Comparison of ENCODE assay signal across 28 mouse cellular contexts in the genomic region with DNA sequence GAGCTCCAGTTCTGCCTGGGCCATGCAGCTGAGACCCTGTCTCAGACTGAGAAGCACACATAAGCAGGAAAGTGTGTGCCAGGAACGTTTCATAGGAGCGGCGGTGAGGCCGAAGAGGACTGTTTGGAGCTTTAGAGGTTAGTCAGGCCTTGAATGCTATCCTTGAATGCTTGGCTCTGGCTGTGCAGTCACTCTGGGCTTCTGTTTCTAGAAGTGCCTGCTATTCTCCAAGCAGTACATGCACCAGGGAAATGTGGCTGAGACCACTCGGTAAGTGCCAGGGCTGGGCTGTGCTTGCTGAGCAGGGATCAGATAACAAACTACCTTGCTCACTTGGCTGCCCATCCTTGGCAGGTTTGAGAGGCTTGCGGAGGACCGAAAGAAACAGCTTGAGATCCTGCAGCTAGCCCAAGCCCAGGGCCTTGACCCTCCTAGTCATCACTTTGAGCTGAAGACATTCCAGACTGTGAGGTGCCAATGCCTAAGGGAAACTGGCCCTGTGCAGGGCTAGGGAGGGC. TPM values are rescaled to one million over a fixed set of nuclear protein-coding genes. Genes with fewer than 3 reads are reported as not detected.
A peak's percentile ranks its signal among the peaks of the same experiment; 100 is the strongest.
DNase-seq lines count a peak whose midpoint lies in the region; ATAC-seq and TF ChIP-seq lines count a peak whose summit lies in the region.
"Had no signal": no experiment of that assay in that cellular context is flagged by ENCODE, and none has a peak within 500 bp of the region (broad histone marks: within the 10 kb centered on the region; RNA-seq: fewer than 3 reads in every experiment).

No protein-coding gene starts in this region.

- peak; percentile 61 to 93 for DNase-seq in adrenal gland, adult (ENCODE audit: inconsistent age in 2 of 2, low spot score in 1 of 2)
- no peak for DNase-seq in adrenal gland, postnatal 4 days (ENCODE audit: low spot score in 2 of 2)
- DNase-seq in kidney, postnatal 36 days = no peak
- DNase-seq in midbrain, embryonic 11.5 days (ENCODE audit: low spot score, missing footprints) = peak; percentile 17
- no peak for DNase-seq in midbrain, postnatal 0 days (ENCODE audit: low spot score)
- DNase-seq in frontal cortex, postnatal 14 days (ENCODE audit: low spot score in 2 of 2) = no peak
- DNase-seq in forebrain, postnatal 0 days = no peak
- DNase-seq: cerebellum, adult 11-12 months; cerebellum, adult 9-11 months; heart, adult 18-20 months; heart, postnatal 36 days; layer of hippocampus, postnatal 36 days; liver, embryonic 13.5 days; lung, adult 18-20 months; lung, postnatal 4 days had no signal

- H3K9me3 ChIP-seq in kidney, embryonic 14.5 days (ENCODE audit: control insufficient read depth, low read length) = no peaks in the 10 kb centered on the region
- H3K9me3 ChIP-seq in midbrain, embryonic 11.5 days (ENCODE audit: control insufficient read depth, low read length) = no peaks in the 10 kb centered on the region
- no peaks in the 10 kb centered on the region for H3K9me3 ChIP-seq in midbrain, postnatal 0 days (ENCODE audit: low read length)
- H3K9me3 ChIP-seq in forebrain, postnatal 0 days (ENCODE audit: low read length) = no peaks in the 10 kb centered on the region
- H3K9me3 ChIP-seq: hindbrain, embryonic 13.5 days; limb, embryonic 10.5 days; limb, embryonic 15.5 days; liver, embryonic 13.5 days; megakaryocyte, embryonic 14.5 days; midbrain, embryonic 13.5 days; stomach, embryonic 15.5 days had no signal

- TF ChIP-seq CTCF in midbrain, postnatal 0 days (IDR thresholded peaks at IDR 0.05) = no peak
- TF ChIP-seq CTCF in forebrain, postnatal 0 days (IDR thresholded peaks at IDR 0.05; ENCODE audit: low read depth) = no peak

- H3K4me2 ChIP-seq in kidney, embryonic 14.5 days (replicated peaks; ENCODE audit: low read depth, low read length) = no peak overlapping the region
- H3K4me2 ChIP-seq in midbrain, embryonic 11.5 days = no peak overlapping the region
- no peak overlapping the region for H3K4me2 ChIP-seq in midbrain, postnatal 0 days (ENCODE audit: low read depth, low read length, poor library complexity, severe bottlenecking)
- no peak overlapping the region for H3K4me2 ChIP-seq in forebrain, postnatal 0 days (ENCODE audit: low read depth)
- H3K4me2 ChIP-seq: heart, embryonic 11.5 days; hindbrain, embryonic 13.5 days; limb, embryonic 15.5 days; liver, embryonic 13.5 days; midbrain, embryonic 13.5 days; stomach, embryonic 15.5 days had no signal

- H3K27ac ChIP-seq in kidney, embryonic 14.5 days (ENCODE audit: low read depth, low read length) = peak overlapping the region; percentile 15; the same call in 1 of the 2 replicates
- H3K27ac ChIP-seq in midbrain, embryonic 11.5 days (ENCODE audit: low read depth, low read length) = no peak overlapping the region
- H3K27ac ChIP-seq in midbrain, postnatal 0 days (ENCODE audit: low read depth, low read length) = no peak overlapping the region
- no peak overlapping the region for H3K27ac ChIP-seq in forebrain, postnatal 0 days (ENCODE audit: low read depth, low read length)
- H3K27ac ChIP-seq: hindbrain, embryonic 13.5 days; limb, embryonic 10.5 days; limb, embryonic 15.5 days; liver, embryonic 13.5 days; midbrain, embryonic 13.5 days; stomach, embryonic 15.5 days had no signal

- WGBS in kidney, embryonic 14.5 days = 58% methylated on average over 7 of the region's 7 CpGs
- WGBS in midbrain, embryonic 11.5 days = 90% methylated on average over 7 of the region's 7 CpGs
- WGBS in midbrain, postnatal 0 days = 91% methylated on average over 7 of the region's 7 CpGs
- WGBS in forebrain, postnatal 0 days = 86% methylated on average over 7 of the region's 7 CpGs

- no peak overlapping the region for H3K9ac ChIP-seq in kidney, embryonic 14.5 days (ENCODE audit: low read depth, low read length)
- H3K9ac ChIP-seq in midbrain, embryonic 11.5 days (ENCODE audit: low read length) = no peak overlapping the region
- no peak overlapping the region for H3K9ac ChIP-seq in midbrain, postnatal 0 days (replicated peaks; ENCODE audit: low read length, poor library complexity, severe bottlenecking)
- H3K9ac ChIP-seq in forebrain, postnatal 0 days = no peak overlapping the region
- H3K9ac ChIP-seq: hindbrain, embryonic 13.5 days; limb, embryonic 15.5 days; liver, embryonic 13.5 days; midbrain, embryonic 13.5 days; stomach, embryonic 15.5 days had no signal

- ATAC-seq in kidney, embryonic 14.5 days (ENCODE audit: low FRiP score, low TSS enrichment) = peak; percentile 90; the same call in 1 of the 2 replicates
- no peak for ATAC-seq in midbrain, embryonic 11.5 days (ENCODE audit: low FRiP score)
- no peak for ATAC-seq in midbrain, postnatal 0 days (ENCODE audit: low FRiP score)
- ATAC-seq in forebrain, postnatal 0 days = no peak
- ATAC-seq: intestine, postnatal 0 days; lung, postnatal 0 days; midbrain, embryonic 13.5 days had no signal

- no peak overlapping the region for H3K4me3 ChIP-seq in kidney, embryonic 14.5 days (ENCODE audit: low read length)
- H3K4me3 ChIP-seq in midbrain, embryonic 11.5 days (ENCODE audit: low read depth, low read length) = no peak overlapping the region
- no peak overlapping the region for H3K4me3 ChIP-seq in midbrain, postnatal 0 days (ENCODE audit: low read depth, low read length)
- H3K4me3 ChIP-seq in forebrain, postnatal 0 days (ENCODE audit: low read depth, low read length) = no peak overlapping the region
- H3K4me3 ChIP-seq: erythroblast, embryonic 14.5 days; hindbrain, embryonic 13.5 days; limb, embryonic 10.5 days; limb, embryonic 15.5 days; liver, embryonic 13.5 days; megakaryocyte, embryonic 14.5 days; midbrain, embryonic 13.5 days; stomach, embryonic 15.5 days had no signal

- H3K4me1 ChIP-seq in kidney, embryonic 14.5 days (ENCODE audit: control insufficient read depth, insufficient read depth, low read length) = peaks cover 6% of the 10 kb centered on the region; the same call in 1 of the 2 replicates
- no peaks in the 10 kb centered on the region for H3K4me1 ChIP-seq in midbrain, embryonic 11.5 days (ENCODE audit: control insufficient read depth, insufficient read depth, low read length)
- no peaks in the 10 kb centered on the region for H3K4me1 ChIP-seq in midbrain, postnatal 0 days (ENCODE audit: insufficient read depth, low read length)
- H3K4me1 ChIP-seq in forebrain, postnatal 0 days (ENCODE audit: insufficient read depth) = no peaks in the 10 kb centered on the region
- H3K4me1 ChIP-seq: hindbrain, embryonic 13.5 days; limb, embryonic 10.5 days; limb, embryonic 15.5 days; liver, embryonic 13.5 days; megakaryocyte, embryonic 14.5 days; midbrain, embryonic 13.5 days; stomach, embryonic 15.5 days had no signal

- peaks cover 88% of the 10 kb centered on the region for H3K36me3 ChIP-seq in kidney, embryonic 14.5 days (ENCODE audit: control insufficient read depth, insufficient read depth, low read length)
- peaks cover 8% of the 10 kb centered on the region for H3K36me3 ChIP-seq in midbrain, embryonic 11.5 days (ENCODE audit: control insufficient read depth, insufficient read depth, low read length)
- H3K36me3 ChIP-seq in midbrain, postnatal 0 days (ENCODE audit: insufficient read depth, low read length) = peaks cover 79% of the 10 kb centered on the region
- peaks cover 74% of the 10 kb centered on the region for H3K36me3 ChIP-seq in forebrain, postnatal 0 days (ENCODE audit: insufficient read depth)

- H3K27me3 ChIP-seq in kidney, embryonic 14.5 days (ENCODE audit: control insufficient read depth, insufficient read depth, low read length) = no peaks in the 10 kb centered on the region
- H3K27me3 ChIP-seq in midbrain, embryonic 11.5 days (ENCODE audit: control insufficient read depth, insufficient read depth, low read length) = no peaks in the 10 kb centered on the region
- H3K27me3 ChIP-seq in midbrain, postnatal 0 days (ENCODE audit: insufficient read depth, low read length) = no peaks in the 10 kb centered on the region
- H3K27me3 ChIP-seq in forebrain, postnatal 0 days (ENCODE audit: insufficient read depth, low read length) = no peaks in the 10 kb centered on the region
- H3K27me3 ChIP-seq: CH12.LX; hindbrain, embryonic 13.5 days; limb, embryonic 15.5 days; liver, embryonic 13.5 days; megakaryocyte, embryonic 14.5 days; midbrain, embryonic 13.5 days; stomach, embryonic 15.5 days had no signal

RNA-seq across cellular contexts. Expression of a gene that starts 9.7 kb away (rescaled TPM):
- 10 to 100 TPM; 64.0 to 70.8 TPM for total RNA-seq in adrenal gland, postnatal 4 days (2021)
- polyA plus RNA-seq in kidney, embryonic 14.5 days (2014; fragmentation: Nextera tagmentation; extraction: Ambion mirVana) = 19.6 and 31.8 TPM in 2 replicates
- polyA plus RNA-seq in midbrain, embryonic 11.5 days (2014; fragmentation: Nextera tagmentation; extraction: Ambion mirVana) = 15.3 and 19.8 TPM in 2 replicates
- total RNA-seq in midbrain, postnatal 0 days (2014; rRNA removed) = 36.1 and 45.5 TPM in 2 replicates
- 19.9 and 20.2 TPM in 2 replicates for polyA plus RNA-seq in midbrain, postnatal 0 days (2015; fragmentation: Nextera tagmentation; extraction: Ambion mirVana)
- 45.1 and 59.7 TPM in 2 replicates for total RNA-seq in forebrain, postnatal 0 days (2014; rRNA removed)
- 12.0 and 14.5 TPM in 2 replicates for polyA plus RNA-seq in forebrain, postnatal 0 days (2015; fragmentation: Nextera tagmentation; extraction: Ambion mirVana)

RNA-seq across cellular contexts. Expression of a gene that starts 50.2 kb away (rescaled TPM):
- total RNA-seq in adrenal gland, postnatal 4 days (2021) = 1 to 10 TPM; 3.0 to 4.9 TPM
- polyA plus RNA-seq in kidney, embryonic 14.5 days (2014; fragmentation: Nextera tagmentation; extraction: Ambion mirVana) = 8.3 and 11.8 TPM in 2 replicates
- polyA plus RNA-seq in midbrain, embryonic 11.5 days (2014; fragmentation: Nextera tagmentation; extraction: Ambion mirVana) = 15.4 and 17.3 TPM in 2 replicates
- total RNA-seq in midbrain, postnatal 0 days (2014; rRNA removed) = 0.14 and 0.27 TPM in 2 replicates
- polyA plus RNA-seq in midbrain, postnatal 0 days (2015; fragmentation: Nextera tagmentation; extraction: Ambion mirVana) = 0.23 and 0.78 TPM in 2 replicates
- 0.46 and 1.5 TPM in 2 replicates for total RNA-seq in forebrain, postnatal 0 days (2014; rRNA removed)
- 0.58 and 0.85 TPM in 2 replicates for polyA plus RNA-seq in forebrain, postnatal 0 days (2015; fragmentation: Nextera tagmentation; extraction: Ambion mirVana)
- total RNA-seq: monocyte, adult 5-6 weeks had no signal

RNA-seq across cellular contexts. Expression of a gene that starts 50.3 kb away (rescaled TPM):
- total RNA-seq in adrenal gland, postnatal 4 days (2021) = 10 to 100 TPM; 47.7 to 49.8 TPM
- polyA plus RNA-seq in kidney, embryonic 14.5 days (2014; fragmentation: Nextera tagmentation; extraction: Ambion mirVana) = 96.5 and 111 TPM in 2 replicates
- 124 and 128 TPM in 2 replicates for polyA plus RNA-seq in midbrain, embryonic 11.5 days (2014; fragmentation: Nextera tagmentation; extraction: Ambion mirVana)
- 33.7 and 42.6 TPM in 2 replicates for total RNA-seq in midbrain, postnatal 0 days (2014; rRNA removed)
- 57.4 and 60.9 TPM in 2 replicates for polyA plus RNA-seq in midbrain, postnatal 0 days (2015; fragmentation: Nextera tagmentation; extraction: Ambion mirVana)
- total RNA-seq in forebrain, postnatal 0 days (2014; rRNA removed) = 63.1 and 66.0 TPM in 2 replicates
- 68.7 and 69.2 TPM in 2 replicates for polyA plus RNA-seq in forebrain, postnatal 0 days (2015; fragmentation: Nextera tagmentation; extraction: Ambion mirVana)

Comparison
In these comparisons a context has a peak if more than half of its experiments do, and no peak if none do; other contexts are left out.
1. DNase-seq: peak in adrenal gland, adult (2 of 2) and midbrain, embryonic 11.5 days (single experiment); none in adrenal gland, postnatal 4 days (0 of 2), kidney, postnatal 36 days (0 of 2), midbrain, postnatal 0 days (single experiment), frontal cortex, postnatal 14 days (0 of 2) and forebrain, postnatal 0 days (single experiment).